Mouse (Mus musculus): ENCODE measurements around the gene Vcp. TPM values are rescaled to one million over a fixed set of nuclear protein-coding genes. Genes with fewer than 3 reads are reported as not detected.
A peak's percentile ranks its signal among the peaks of the same experiment; 100 is the strongest.

Gene Vcp
- polyA plus RNA-seq, 1 experiment from 2014 or later: 446 TPM

DNA sequence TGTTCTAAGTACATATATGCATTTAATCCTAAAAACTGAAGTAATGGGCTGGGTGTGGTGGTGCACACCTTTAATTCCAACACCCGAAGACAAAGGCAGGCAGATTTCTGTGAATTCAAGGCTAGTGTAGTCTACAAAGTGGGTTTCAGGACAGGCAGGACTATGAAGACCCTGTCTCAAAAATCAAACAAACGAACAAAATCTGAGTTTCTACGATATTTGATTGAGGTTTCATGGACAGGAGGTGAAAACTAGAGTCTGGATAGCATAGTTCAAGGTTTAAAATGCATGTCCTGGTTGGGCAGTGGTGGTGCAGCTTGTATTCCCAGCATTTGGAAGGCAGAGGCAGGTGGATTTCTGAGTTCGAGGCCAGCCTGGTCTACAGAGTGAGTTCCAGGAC lies 31.0 kb downstream of the Vcp start, which contains the start of gene 1700022I11Rik:
TSS of gene 1700022I11Rik (plus strand) at position 301 of the 400 bp plus-strand sequence.
- no peaks in the 10 kb centered on the region for H3K27me3 ChIP-seq (replicated peaks; ENCODE audit: control insufficient read depth, insufficient read depth, low read length)
- no peaks in the 10 kb centered on the region for H3K36me3 ChIP-seq (ENCODE audit: control insufficient read depth, insufficient read depth, low read length)
- H3K4me3 ChIP-seq (ENCODE audit: low read depth, low read length): no peak within 1 kb of the TSS
- DNase-seq (ENCODE audit: low spot score) (no peak), ATAC-seq (no peak)
- no peak within 1 kb of the TSS for H3K27ac ChIP-seq (ENCODE audit: low read depth, low read length)
- WGBS: 94% methylated on average over 4 of the region's 4 CpGs
- H3K9me3 ChIP-seq (replicated peaks; ENCODE audit: control insufficient read depth, low read length): no peaks in the 10 kb centered on the region
- no peaks in the 10 kb centered on the region for H3K4me1 ChIP-seq (ENCODE audit: control insufficient read depth, insufficient read depth, low read length)
- H3K4me2 ChIP-seq (ENCODE audit: low read length): no peak within 1 kb of the TSS
- H3K9ac ChIP-seq (ENCODE audit: low read length): no peak within 1 kb of the TSS

DNA sequence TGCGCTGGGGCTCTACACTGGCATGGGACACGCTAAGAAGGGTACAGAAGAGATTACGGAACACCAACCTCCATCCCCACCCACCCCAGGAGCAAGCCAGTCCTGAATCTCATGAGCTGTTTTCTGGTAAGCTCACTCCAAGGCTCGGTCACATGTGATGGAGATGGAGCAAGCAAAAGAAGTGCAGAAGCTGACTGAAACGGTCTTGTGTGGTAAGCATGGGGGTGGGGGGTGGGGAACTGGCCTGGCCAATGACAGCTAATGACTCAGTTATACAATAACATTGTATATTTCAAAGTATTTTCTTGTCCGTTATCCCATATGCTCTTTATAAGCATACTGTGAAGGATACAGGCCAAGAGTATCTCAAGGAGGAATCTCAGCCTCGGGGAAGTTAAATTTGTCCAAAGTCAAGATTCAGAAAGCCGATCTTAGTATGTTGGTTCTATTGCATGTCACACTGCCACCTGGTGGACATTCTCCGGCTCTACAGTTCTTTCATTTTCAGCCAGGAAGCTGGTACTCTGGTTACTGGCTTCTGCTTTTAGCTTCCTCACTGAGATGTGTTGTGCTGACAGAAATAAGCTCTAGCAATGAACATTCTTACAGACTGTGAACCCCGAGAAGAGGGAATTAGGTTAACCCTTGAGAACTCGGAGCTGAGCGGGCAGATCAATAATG lies 35.1 kb downstream of the Vcp start:
- peak; percentile 33; the same call in 1 of the 2 replicates for ATAC-seq
- peak; percentile 87 for DNase-seq (ENCODE audit: low spot score)
- 15% methylated on average over 12 of the region's 12 CpGs for WGBS
- Histone ChIP-seq H3K9ac (ENCODE audit: low read length) (no peak overlapping the region), H3K9me3 (replicated peaks; ENCODE audit: control insufficient read depth, low read length) (no peaks in the 10 kb centered on the region), H3K4me1 (ENCODE audit: control insufficient read depth, insufficient read depth, low read length) (no peaks in the 10 kb centered on the region), H3K27me3 (replicated peaks; ENCODE audit: control insufficient read depth, insufficient read depth, low read length) (no peaks in the 10 kb centered on the region), H3K4me3 (ENCODE audit: low read depth, low read length) (no peak overlapping the region), H3K4me2 (ENCODE audit: low read length) (no peak overlapping the region), H3K36me3 (ENCODE audit: control insufficient read depth, insufficient read depth, low read length) (no peaks in the 10 kb centered on the region), H3K27ac (ENCODE audit: low read depth, low read length) (no peak overlapping the region)

DNA sequence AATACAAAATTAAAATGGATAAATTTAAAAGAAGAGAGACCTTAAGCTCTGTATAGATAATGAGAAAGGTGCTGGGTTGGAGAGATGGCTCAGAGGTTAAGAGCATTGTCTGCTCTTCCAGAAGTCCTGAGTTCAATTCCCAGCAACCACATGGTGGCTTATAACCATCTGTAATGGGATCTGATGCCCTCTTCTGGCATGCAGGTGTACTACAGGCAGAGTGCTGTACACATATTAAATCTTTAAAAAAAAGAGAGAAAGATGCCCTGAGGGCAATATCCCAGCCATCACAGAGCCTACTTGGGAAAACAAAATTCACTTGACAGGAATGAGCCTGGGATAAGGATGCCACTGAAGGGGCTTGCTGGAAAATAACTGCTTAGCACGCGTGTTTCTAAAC lies 36.8 kb downstream of the Vcp start:
- H3K4me3 ChIP-seq (ENCODE audit: low read depth, low read length): no peak overlapping the region
- no peak overlapping the region for H3K27ac ChIP-seq (ENCODE audit: low read depth, low read length)
- no peak overlapping the region for H3K4me2 ChIP-seq (ENCODE audit: low read length)
- no peak for ATAC-seq
- H3K27me3 ChIP-seq (replicated peaks; ENCODE audit: control insufficient read depth, insufficient read depth, low read length): no peaks in the 10 kb centered on the region
- peaks cover 9% of the 10 kb centered on the region; the same call in 1 of the 2 replicates for H3K36me3 ChIP-seq (ENCODE audit: control insufficient read depth, insufficient read depth, low read length)
- H3K9me3 ChIP-seq (replicated peaks; ENCODE audit: control insufficient read depth, low read length): no peaks in the 10 kb centered on the region
- H3K9ac ChIP-seq (ENCODE audit: low read length): no peak overlapping the region
- DNase-seq (ENCODE audit: low spot score): no peak
- no peaks in the 10 kb centered on the region for H3K4me1 ChIP-seq (ENCODE audit: control insufficient read depth, insufficient read depth, low read length)
- WGBS: 90% methylated on average over 2 of the region's 2 CpGs

DNA sequence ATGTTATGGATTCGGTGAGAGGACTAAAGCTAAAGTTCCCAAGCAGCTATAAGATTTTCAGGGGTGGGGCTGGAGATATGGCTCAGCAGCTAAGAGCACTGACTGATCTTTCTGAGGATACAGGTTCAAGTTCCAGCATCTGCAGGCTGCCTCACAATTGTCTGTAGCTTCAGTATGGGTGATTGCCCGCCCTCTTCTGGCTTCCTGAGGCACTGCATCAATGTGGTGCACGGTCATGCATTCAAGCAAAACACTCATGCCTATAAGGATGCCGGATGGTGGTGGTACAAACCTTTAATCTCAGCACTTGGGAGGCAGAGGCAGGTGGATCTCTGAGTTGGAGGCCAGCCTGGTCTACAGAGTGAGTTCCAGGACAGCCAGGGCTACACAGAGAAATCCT lies 38.7 kb downstream of the Vcp start:
- H3K4me1 ChIP-seq (ENCODE audit: control insufficient read depth, insufficient read depth, low read length): no peaks in the 10 kb centered on the region
- no peak overlapping the region for H3K4me3 ChIP-seq (ENCODE audit: low read depth, low read length)
- H3K4me2 ChIP-seq (ENCODE audit: low read length): no peak overlapping the region
- H3K9me3 ChIP-seq (replicated peaks; ENCODE audit: control insufficient read depth, low read length): no peaks in the 10 kb centered on the region
- peaks cover 28% of the 10 kb centered on the region for H3K36me3 ChIP-seq (ENCODE audit: control insufficient read depth, insufficient read depth, low read length)
- H3K27me3 ChIP-seq (replicated peaks; ENCODE audit: control insufficient read depth, insufficient read depth, low read length): no peaks in the 10 kb centered on the region
- ATAC-seq (no peak), DNase-seq (ENCODE audit: low spot score) (peak; percentile 76)
- no peak overlapping the region for H3K9ac ChIP-seq (ENCODE audit: low read length)
- no peak overlapping the region for H3K27ac ChIP-seq (ENCODE audit: low read depth, low read length)
- 31% methylated on average over 4 of the region's 4 CpGs for WGBS

DNA sequence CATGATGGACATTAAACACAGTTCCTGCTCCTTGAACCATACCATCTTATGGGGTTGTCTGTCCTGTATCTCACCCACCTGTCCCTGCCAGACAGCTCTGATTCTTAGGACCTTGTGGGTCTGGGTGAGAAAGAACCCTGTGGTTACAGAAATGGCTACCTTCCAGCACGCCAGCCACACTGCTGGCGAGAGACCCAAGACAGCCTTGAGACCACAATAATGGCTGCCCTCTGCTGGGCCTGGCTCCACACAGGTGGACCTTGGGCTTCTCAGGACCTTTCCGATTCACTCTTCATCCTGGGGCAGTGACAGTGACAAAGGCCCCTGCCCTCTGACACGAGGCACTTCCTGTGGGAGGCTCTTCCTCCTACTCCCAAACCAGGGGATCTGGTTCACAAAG lies 40.9 kb downstream of the Vcp start:
- H3K27ac ChIP-seq (ENCODE audit: low read depth, low read length): no peak overlapping the region
- H3K4me2 ChIP-seq (ENCODE audit: low read length): no peak overlapping the region
- H3K27me3 ChIP-seq (replicated peaks; ENCODE audit: control insufficient read depth, insufficient read depth, low read length): no peaks in the 10 kb centered on the region
- no peaks in the 10 kb centered on the region for H3K4me1 ChIP-seq (ENCODE audit: control insufficient read depth, insufficient read depth, low read length)
- no peak overlapping the region for H3K9ac ChIP-seq (ENCODE audit: low read length)
- no peak for DNase-seq (ENCODE audit: low spot score)
- H3K9me3 ChIP-seq (replicated peaks; ENCODE audit: control insufficient read depth, low read length): no peaks in the 10 kb centered on the region
- no peak for ATAC-seq
- H3K36me3 ChIP-seq (ENCODE audit: control insufficient read depth, insufficient read depth, low read length): peaks cover 50% of the 10 kb centered on the region
- 78% methylated on average over 4 of the region's 4 CpGs for WGBS
- no peak overlapping the region for H3K4me3 ChIP-seq (ENCODE audit: low read depth, low read length)

DNA sequence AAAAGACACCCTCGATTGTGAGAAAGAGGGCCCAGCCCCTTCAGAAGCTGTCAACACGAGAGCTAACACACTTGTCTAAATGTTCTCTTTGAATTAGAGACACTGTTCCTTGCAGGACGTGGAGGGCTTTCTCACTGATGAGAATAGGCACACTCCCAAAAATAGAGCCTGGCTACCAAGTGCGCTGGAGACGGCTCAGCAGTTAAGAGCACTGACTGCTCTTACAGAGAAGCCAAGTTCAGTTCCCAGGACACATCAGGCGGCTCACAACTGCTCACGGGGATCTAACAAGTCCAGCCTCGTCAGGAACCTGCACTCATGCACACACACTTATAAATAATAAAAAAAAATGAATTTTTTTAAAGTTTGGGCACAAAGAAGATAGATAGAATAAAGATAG lies 41.4 kb downstream of the Vcp start:
- Histone ChIP-seq H3K36me3 (ENCODE audit: control insufficient read depth, insufficient read depth, low read length) (peaks cover 50% of the 10 kb centered on the region), H3K27me3 (replicated peaks; ENCODE audit: control insufficient read depth, insufficient read depth, low read length) (no peaks in the 10 kb centered on the region), H3K27ac (ENCODE audit: low read depth, low read length) (no peak overlapping the region), H3K4me3 (ENCODE audit: low read depth, low read length) (no peak overlapping the region), H3K9me3 (replicated peaks; ENCODE audit: control insufficient read depth, low read length) (no peaks in the 10 kb centered on the region), H3K4me2 (ENCODE audit: low read length) (no peak overlapping the region), H3K9ac (ENCODE audit: low read length) (no peak overlapping the region), H3K4me1 (ENCODE audit: control insufficient read depth, insufficient read depth, low read length) (no peaks in the 10 kb centered on the region)
- DNase-seq (ENCODE audit: low spot score) (no peak), ATAC-seq (no peak)
- 71% methylated on average over 8 of the region's 8 CpGs for WGBS

DNA sequence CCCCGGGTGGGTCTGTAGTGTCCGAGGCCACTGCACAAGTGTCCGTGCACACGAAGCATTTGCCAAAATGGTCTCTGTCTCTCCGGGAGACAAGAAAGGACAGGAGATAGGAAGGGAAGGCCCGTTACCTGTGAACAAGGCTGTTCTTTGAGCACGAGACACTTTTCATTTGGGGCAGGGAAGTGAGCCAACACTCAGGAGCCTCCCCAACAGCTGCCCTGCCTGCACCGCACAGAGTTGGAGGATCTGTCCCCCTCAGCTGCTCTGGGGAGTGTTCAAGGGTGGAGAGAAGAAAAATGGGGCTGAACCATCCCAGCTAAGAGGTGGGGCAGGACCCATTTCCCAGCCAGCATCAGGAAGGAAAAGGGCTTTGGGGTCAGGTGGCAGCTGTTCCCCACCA lies 42.3 kb downstream of the Vcp start:
- H3K4me1 ChIP-seq (ENCODE audit: control insufficient read depth, insufficient read depth, low read length): peaks cover 5% of the 10 kb centered on the region
- H3K9ac ChIP-seq (ENCODE audit: low read length): no peak overlapping the region
- no peak overlapping the region for H3K4me2 ChIP-seq (ENCODE audit: low read length)
- no peaks in the 10 kb centered on the region for H3K27me3 ChIP-seq (replicated peaks; ENCODE audit: control insufficient read depth, insufficient read depth, low read length)
- H3K27ac ChIP-seq (ENCODE audit: low read depth, low read length): no peak overlapping the region; the same call in 1 of the 2 replicates
- no peaks in the 10 kb centered on the region for H3K9me3 ChIP-seq (replicated peaks; ENCODE audit: control insufficient read depth, low read length)
- 87% methylated on average over 8 of the region's 8 CpGs for WGBS
- H3K36me3 ChIP-seq (ENCODE audit: control insufficient read depth, insufficient read depth, low read length): peaks cover 53% of the 10 kb centered on the region
- H3K4me3 ChIP-seq (ENCODE audit: low read depth, low read length): no peak overlapping the region
- ATAC-seq (no peak), DNase-seq (ENCODE audit: low spot score) (no peak)

DNA sequence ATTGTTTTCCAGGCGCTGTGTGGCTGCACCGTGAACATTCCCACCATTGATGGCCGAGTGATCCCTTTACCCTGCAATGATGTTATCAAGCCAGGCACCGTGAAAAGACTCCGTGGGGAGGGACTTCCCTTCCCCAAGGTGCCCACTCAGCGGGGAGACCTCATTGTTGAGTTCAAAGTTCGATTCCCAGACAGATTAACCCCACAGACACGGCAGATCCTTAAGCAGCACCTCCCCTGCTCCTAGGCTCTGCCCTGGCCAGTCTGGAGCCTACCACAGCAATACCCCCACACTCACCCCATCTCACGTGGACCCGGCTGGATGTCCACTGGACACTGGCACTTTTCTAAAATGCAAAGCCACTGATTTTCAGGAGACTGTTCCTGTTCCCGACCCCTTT lies 43.0 kb downstream of the Vcp start:
- 77% methylated on average over 11 of the region's 11 CpGs for WGBS

DNA sequence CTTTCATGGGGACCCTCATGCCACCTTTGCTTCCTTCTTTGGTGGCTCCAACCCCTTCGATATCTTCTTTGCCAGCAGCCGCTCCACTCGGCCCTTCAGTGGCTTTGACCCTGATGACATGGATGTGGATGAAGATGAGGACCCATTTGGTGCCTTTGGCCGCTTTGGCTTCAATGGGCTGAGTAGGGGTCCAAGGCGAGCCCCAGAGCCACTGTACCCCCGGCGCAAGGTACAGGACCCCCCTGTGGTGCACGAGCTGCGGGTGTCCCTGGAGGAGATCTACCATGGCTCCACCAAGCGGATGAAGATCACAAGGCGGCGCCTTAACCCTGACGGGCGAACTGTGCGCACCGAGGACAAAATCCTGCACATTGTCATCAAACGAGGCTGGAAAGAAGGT lies 43.7 kb downstream of the Vcp start:
- ATAC-seq (no peak), DNase-seq (ENCODE audit: low spot score) (no peak)
- Histone ChIP-seq H3K4me3 (ENCODE audit: low read depth, low read length) (no peak overlapping the region), H3K27me3 (replicated peaks; ENCODE audit: control insufficient read depth, insufficient read depth, low read length) (no peaks in the 10 kb centered on the region), H3K9ac (ENCODE audit: low read length) (no peak overlapping the region), H3K4me2 (ENCODE audit: low read length) (no peak overlapping the region), H3K9me3 (replicated peaks; ENCODE audit: control insufficient read depth, low read length) (no peaks in the 10 kb centered on the region), H3K4me1 (ENCODE audit: control insufficient read depth, insufficient read depth, low read length) (peaks cover 19% of the 10 kb centered on the region), H3K36me3 (ENCODE audit: control insufficient read depth, insufficient read depth, low read length) (peaks cover 57% of the 10 kb centered on the region), H3K27ac (ENCODE audit: low read depth, low read length) (no peak overlapping the region)
- 95% methylated on average over 17 of the region's 17 CpGs for WGBS

More for the DNA sequence above, 43.0 kb downstream of the Vcp start:
- peaks cover 54% of the 10 kb centered on the region for H3K36me3 ChIP-seq (ENCODE audit: control insufficient read depth, insufficient read depth, low read length)
- DNase-seq (ENCODE audit: low spot score): no peak
- H3K27me3 ChIP-seq (replicated peaks; ENCODE audit: control insufficient read depth, insufficient read depth, low read length): no peaks in the 10 kb centered on the region
- H3K4me1 ChIP-seq (ENCODE audit: control insufficient read depth, insufficient read depth, low read length): peaks cover 11% of the 10 kb centered on the region
- no peak overlapping the region for H3K4me2 ChIP-seq (ENCODE audit: low read length)
- no peak overlapping the region for H3K9ac ChIP-seq (ENCODE audit: low read length)
- no peak overlapping the region for H3K4me3 ChIP-seq (ENCODE audit: low read depth, low read length)
- no peak overlapping the region for H3K27ac ChIP-seq (ENCODE audit: low read depth, low read length)
- no peak for ATAC-seq
- no peaks in the 10 kb centered on the region for H3K9me3 ChIP-seq (replicated peaks; ENCODE audit: control insufficient read depth, low read length)
